Mouse (Mus musculus): Measurements from ENCODE around the gene Cmtm2b. TPM values are rescaled to one million over a fixed set of nuclear protein-coding genes. Genes with fewer than 3 reads are reported as not detected.

The Cmtm2b gene
- polyA plus RNA-seq, 1 experiment from 2014 or later = not detected

- 74% methylated on average over 5 of the region's 5 CpGs for WGBS
- no peak overlapping the region for H3K4me2 ChIP-seq (replicated peaks)
- no peak overlapping the region for H3K9ac ChIP-seq
- no peak overlapping the region for H3K4me3 ChIP-seq
- no peaks in the 10 kb centered on the region for H3K9me3 ChIP-seq (replicated peaks)
- H3K27ac ChIP-seq = no peak overlapping the region
- H3K4me1 ChIP-seq = no peaks in the 10 kb centered on the region
- no peaks in the 10 kb centered on the region for H3K36me3 ChIP-seq
- no peaks in the 10 kb centered on the region for H3K27me3 ChIP-seq
- ATAC-seq (ENCODE audit: low FRiP score) = no peak
These were observed 11.8 kb downstream of the Cmtm2b start for GRCm38 (mm10) chr8:104333786-104334185.

- Histone ChIP-seq H3K4me3 (no peak overlapping the region), H3K27me3 (no peaks in the 10 kb centered on the region), H3K4me1 (peaks cover under 1% of the 10 kb centered on the region; the same call in 1 of the 2 replicates), H3K27ac (no peak overlapping the region), H3K36me3 (no peaks in the 10 kb centered on the region), H3K9ac (no peak overlapping the region), H3K4me2 (replicated peaks) (no peak overlapping the region), H3K9me3 (replicated peaks) (no peaks in the 10 kb centered on the region)
- ATAC-seq (ENCODE audit: low FRiP score) = no peak
- 73% methylated on average over 1 of the region's 1 CpGs for WGBS
These were observed 12.2 kb downstream of the Cmtm2b start for GRCm38 (mm10) chr8:104334196-104334595.

- no peak for ATAC-seq (ENCODE audit: low FRiP score)
- Histone ChIP-seq H3K27ac (no peak overlapping the region), H3K36me3 (no peaks in the 10 kb centered on the region), H3K27me3 (no peaks in the 10 kb centered on the region), H3K4me1 (peaks cover 19% of the 10 kb centered on the region; the same call in 1 of the 2 replicates), H3K4me2 (replicated peaks) (no peak overlapping the region), H3K9me3 (replicated peaks) (no peaks in the 10 kb centered on the region), H3K4me3 (no peak overlapping the region), H3K9ac (no peak overlapping the region)
- WGBS = 69% methylated on average over 1 of the region's 1 CpGs
These were observed 14.8 kb downstream of the Cmtm2b start for GRCm38 (mm10) chr8:104336806-104337205.

- no peaks in the 10 kb centered on the region for H3K36me3 ChIP-seq
- no peaks in the 10 kb centered on the region for H3K9me3 ChIP-seq (replicated peaks)
- H3K4me3 ChIP-seq = no peak overlapping the region
- WGBS = 43% methylated on average over 3 of the region's 3 CpGs
- no peak overlapping the region for H3K4me2 ChIP-seq (replicated peaks)
- ATAC-seq (ENCODE audit: low FRiP score) = no peak
- peaks cover 19% of the 10 kb centered on the region; the same call in 1 of the 2 replicates for H3K4me1 ChIP-seq
- H3K27me3 ChIP-seq = no peaks in the 10 kb centered on the region
- H3K9ac ChIP-seq = no peak overlapping the region
- H3K27ac ChIP-seq = no peak overlapping the region
These were observed 15.9 kb downstream of the Cmtm2b start for GRCm38 (mm10) chr8:104337890-104338289.

GRCm38 (mm10) chr8:104339229-104339982 is 17.4 kb downstream of the Cmtm2b start, which contains the start of gene Cmtm3:
Gene Cmtm3, plus strand, starts transcription at chr8:104339410.
- no peak for ATAC-seq (ENCODE audit: low FRiP score)
- peak within 1 kb of the TSS; percentile 54 for H3K4me3 ChIP-seq
- H3K36me3 ChIP-seq = no peaks in the 10 kb centered on the region
- H3K4me1 ChIP-seq = peaks cover 23% of the 10 kb centered on the region; the same call in 1 of the 2 replicates
- 0 out of 2 replicates have a peak within 1 kb of the TSS, but pooled peaks have one; percentile 66 for H3K27ac ChIP-seq
- H3K27me3 ChIP-seq = no peaks in the 10 kb centered on the region
- peak within 1 kb of the TSS; percentile 78 for H3K9ac ChIP-seq
- H3K9me3 ChIP-seq (replicated peaks) = no peaks in the 10 kb centered on the region
- 18% methylated on average over 18 of the region's 18 CpGs for WGBS
- H3K4me2 ChIP-seq (replicated peaks) = peak within 1 kb of the TSS; percentile 74

GRCm38 (mm10) chr8:104339983-104340232 is 17.9 kb downstream of the Cmtm2b start:
- H3K36me3 ChIP-seq = no peaks in the 10 kb centered on the region
- 0 out of 2 replicates have a peak overlapping the region, but pooled peaks have one; percentile 66 for H3K27ac ChIP-seq
- no peaks in the 10 kb centered on the region for H3K27me3 ChIP-seq
- peak overlapping the region; percentile 78 for H3K9ac ChIP-seq
- peak overlapping the region; percentile 74 for H3K4me2 ChIP-seq (replicated peaks)
- H3K4me3 ChIP-seq = peak overlapping the region; percentile 54
- peaks cover 23% of the 10 kb centered on the region; the same call in 1 of the 2 replicates for H3K4me1 ChIP-seq
- H3K9me3 ChIP-seq (replicated peaks) = no peaks in the 10 kb centered on the region
- ATAC-seq (ENCODE audit: low FRiP score) = peak; percentile 24
- 4% methylated on average over 6 of the region's 6 CpGs for WGBS

- under 1% methylated on average over 53 of the region's 54 CpGs for WGBS
- H3K27me3 ChIP-seq = no peaks in the 10 kb centered on the region
- no peaks in the 10 kb centered on the region for H3K9me3 ChIP-seq (replicated peaks)
- H3K4me2 ChIP-seq (replicated peaks) = peak overlapping the region; percentile 74
- peak; percentile 82 for ATAC-seq (ENCODE audit: low FRiP score)
- H3K9ac ChIP-seq = peak overlapping the region; percentile 78
- H3K4me3 ChIP-seq = peak overlapping the region; percentile 54
- no peaks in the 10 kb centered on the region for H3K36me3 ChIP-seq
- peak overlapping the region; percentile 66 for H3K27ac ChIP-seq
- peaks cover 23% of the 10 kb centered on the region; the same call in 1 of the 2 replicates for H3K4me1 ChIP-seq
These were observed 18.4 kb downstream of the Cmtm2b start for GRCm38 (mm10) chr8:104340233-104341105.

GRCm38 (mm10) chr8:104341106-104341561 is 19.1 kb downstream of the Cmtm2b start:
- ATAC-seq (ENCODE audit: low FRiP score) = peak; percentile 69
- no peaks in the 10 kb centered on the region for H3K27me3 ChIP-seq
- peaks cover 23% of the 10 kb centered on the region; the same call in 1 of the 2 replicates for H3K4me1 ChIP-seq
- H3K4me3 ChIP-seq = peak overlapping the region; percentile 54
- H3K9me3 ChIP-seq (replicated peaks) = no peaks in the 10 kb centered on the region
- peak overlapping the region; percentile 78 for H3K9ac ChIP-seq
- peak overlapping the region; percentile 66 for H3K27ac ChIP-seq
- peak overlapping the region; percentile 74 for H3K4me2 ChIP-seq (replicated peaks)
- H3K36me3 ChIP-seq = no peaks in the 10 kb centered on the region
- under 1% methylated on average over 24 of the region's 24 CpGs for WGBS

- Histone ChIP-seq H3K36me3 (no peaks in the 10 kb centered on the region), H3K27ac (no peak overlapping the region), H3K27me3 (no peaks in the 10 kb centered on the region), H3K4me3 (peak overlapping the region; percentile 54), H3K9me3 (replicated peaks) (no peaks in the 10 kb centered on the region), H3K9ac (no peak overlapping the region), H3K4me1 (peaks cover 23% of the 10 kb centered on the region; the same call in 1 of the 2 replicates), H3K4me2 (replicated peaks) (peak overlapping the region; percentile 74)
- ATAC-seq (ENCODE audit: low FRiP score) = 0 out of 2 replicates have a peak, but pooled peaks have one; percentile 3
- 40% methylated on average over 6 of the region's 6 CpGs for WGBS
These were observed 19.6 kb downstream of the Cmtm2b start for GRCm38 (mm10) chr8:104341678-104342077.

- Histone ChIP-seq H3K4me3 (no peak overlapping the region), H3K4me2 (replicated peaks) (no peak overlapping the region), H3K9me3 (replicated peaks) (no peaks in the 10 kb centered on the region), H3K27ac (no peak overlapping the region), H3K36me3 (no peaks in the 10 kb centered on the region), H3K4me1 (peaks cover 23% of the 10 kb centered on the region; the same call in 1 of the 2 replicates), H3K27me3 (no peaks in the 10 kb centered on the region), H3K9ac (no peak overlapping the region)
- 82% methylated on average over 5 of the region's 5 CpGs for WGBS
- ATAC-seq (ENCODE audit: low FRiP score) = no peak
These were observed 20.4 kb downstream of the Cmtm2b start for GRCm38 (mm10) chr8:104342426-104342825.

- H3K27ac ChIP-seq = no peak overlapping the region
- no peaks in the 10 kb centered on the region for H3K9me3 ChIP-seq (replicated peaks)
- no peak overlapping the region for H3K9ac ChIP-seq
- WGBS = 15% methylated on average over 7 of the region's 7 CpGs
- H3K36me3 ChIP-seq = peaks cover 5% of the 10 kb centered on the region; the same call in 1 of the 2 replicates
- peaks cover 23% of the 10 kb centered on the region; the same call in 1 of the 2 replicates for H3K4me1 ChIP-seq
- no peak overlapping the region for H3K4me3 ChIP-seq
- no peaks in the 10 kb centered on the region for H3K27me3 ChIP-seq
- ATAC-seq (ENCODE audit: low FRiP score) = 0 out of 2 replicates have a peak, but pooled peaks have one; percentile 27
- no peak overlapping the region for H3K4me2 ChIP-seq (replicated peaks)
These were observed 21.9 kb downstream of the Cmtm2b start for GRCm38 (mm10) chr8:104343957-104344356.

GRCm38 (mm10) chr8:104344622-104345021 is 22.6 kb downstream of the Cmtm2b start:
- peaks cover 5% of the 10 kb centered on the region; the same call in 1 of the 2 replicates for H3K36me3 ChIP-seq
- 94% methylated on average over 5 of the region's 5 CpGs for WGBS
- H3K27ac ChIP-seq = no peak overlapping the region
- H3K4me1 ChIP-seq = peaks cover 19% of the 10 kb centered on the region; the same call in 1 of the 2 replicates
- no peak for ATAC-seq (ENCODE audit: low FRiP score)
- H3K4me3 ChIP-seq = no peak overlapping the region
- no peak overlapping the region for H3K9ac ChIP-seq
- H3K9me3 ChIP-seq (replicated peaks) = no peaks in the 10 kb centered on the region
- no peaks in the 10 kb centered on the region for H3K27me3 ChIP-seq
- no peak overlapping the region for H3K4me2 ChIP-seq (replicated peaks)
